Mouse (Mus musculus) lung, adult 2 months (tissue): ENCODE measurements around the gene Gm45837.

ENCODE experiments used
- CTCF ChIP-seq: fragments of 200-500 bp; IDR thresholded peaks from 2 replicates; pipeline ENCODE4 v1.5.1; 2011; ENCODE audit warnings: mild to moderate bottlenecking, low read length, control low read depth; ENCODE audit not compliant: insufficient read depth
- POLR2A ChIP-seq: fragments of 200-500 bp; IDR thresholded peaks from 2 replicates; pipeline ENCODE4 v1.6.1; 2011; ENCODE audit warnings: low read depth, mild to moderate bottlenecking, control low read depth, low read length, borderline replicate concordance; ENCODE audit errors: extremely low read depth

- TF ChIP-seq CTCF (no peak), POLR2A (no peak)
These were observed 49.7 kb upstream of the Gm45837 start for GRCm38 (mm10) chr7:101361021-101361420.
